Mouse (Mus musculus) embryonic facial prominence, embryonic 12.5 days (tissue): ENCODE data around the gene Rnf34. TPM values are rescaled to one million over a fixed set of nuclear protein-coding genes. Genes with fewer than 3 reads are reported as not detected.
A peak's percentile ranks its signal among the peaks of the same experiment; 100 is the strongest.

Source experiments
- ATAC-seq: fragments of 200-750 bp; cut with Nextera tagmentation; 2 replicates; pipeline ENCODE4 v1.8.0; 2017; ENCODE audit not compliant: insufficient number of reproducible peaks, insufficient read depth, low FRiP score, low TSS enrichment
- H3K27ac ChIP-seq: fragments of 300-500 bp; sonication (generic); 2 replicates; pipeline ENCODE4 v1.5.1; 2016; ENCODE audit warnings: mild to moderate bottlenecking
- H3K27me3 ChIP-seq: fragments of 300-500 bp; sonication (generic); 2 replicates; pipeline ENCODE4 v1.6.1; 2016; ENCODE audit warnings: mild to moderate bottlenecking, moderate library complexity
- H3K36me3 ChIP-seq: fragments of 300-500 bp; sonication (generic); 2 replicates; pipeline ENCODE4 v1.6.1; 2016; ENCODE audit warnings: mild to moderate bottlenecking
- H3K4me1 ChIP-seq: fragments of 300-500 bp; sonication (generic); 2 replicates; pipeline ENCODE4 v1.6.1; 2016
- H3K4me2 ChIP-seq: fragments of 300-500 bp; sonication (generic); replicated peaks from 2 replicates; pipeline ENCODE4 v1.6.1; 2016; ENCODE audit warnings: mild to moderate bottlenecking, moderate library complexity
- H3K4me3 ChIP-seq: fragments of 300-500 bp; sonication (generic); 2 replicates; pipeline ENCODE4 v1.5.1; 2016; ENCODE audit warnings: mild to moderate bottlenecking
- H3K9ac ChIP-seq: fragments of 300-500 bp; sonication (generic); 2 replicates; pipeline ENCODE4 v1.6.1; 2016; ENCODE audit warnings: mild to moderate bottlenecking, moderate library complexity
- H3K9me3 ChIP-seq: fragments of 300-500 bp; sonication (generic); 2 replicates; pipeline ENCODE4 v1.6.1; 2016; ENCODE audit warnings: mild to moderate bottlenecking, moderate library complexity
- WGBS: fragments of 180-500 bp; shearing (Covaris S2); methylation state at CpG from one replicate; pipeline ENCODE4 v1.1.7; 2016; 5-methylcytosine and 5-hydroxymethylcytosine counted together
- polyA plus RNA-seq: library from polyadenylated mRNA; unstranded; fragments of >200 nt; fragmentation: Nextera tagmentation; extraction: Ambion mirVana; gene quantifications from 2 replicates; pipeline ENCODE4 v1.2.1, GENCODE M21; 2016

Gene Rnf34
- polyA plus RNA-seq, 1 experiment from 2014 or later, result 40.7 TPM

DNA sequence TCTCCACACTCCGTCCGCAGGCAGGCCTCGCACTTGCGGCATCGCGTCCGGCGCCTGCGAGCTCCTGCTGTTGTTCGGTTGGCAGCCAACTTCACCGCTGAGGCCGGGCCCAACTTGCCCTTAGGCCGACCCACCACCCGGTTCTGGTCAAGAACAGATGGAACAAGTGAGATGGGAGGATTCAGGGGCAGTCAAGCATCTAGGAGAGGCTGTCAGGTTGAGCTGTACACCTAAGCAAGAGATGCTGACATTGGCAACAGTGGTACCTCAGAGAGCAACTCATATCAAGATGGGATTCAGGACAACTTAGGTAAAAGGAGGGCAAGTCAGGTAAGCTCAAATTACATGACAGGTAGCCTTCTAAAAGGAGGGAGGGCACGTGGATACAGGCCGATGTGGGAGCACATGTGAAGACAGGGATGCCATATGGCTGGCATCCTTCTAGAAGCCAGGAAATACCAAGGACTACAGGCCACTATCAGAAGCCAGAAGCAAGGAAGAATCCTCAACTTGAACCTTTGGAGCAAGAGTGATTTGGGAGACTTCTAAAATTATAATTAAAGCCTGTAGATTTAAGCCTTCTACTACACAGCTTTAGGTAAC, 38.9 kb downstream of the Rnf34 start:
- WGBS, result 89% methylated on average over 16 of the region's 16 CpGs
- ATAC-seq, result no peak
- H3K4me3 ChIP-seq, result no peak overlapping the region
- H3K27ac ChIP-seq, result no peak overlapping the region
- peak overlapping the region; percentile 17; the same call in 1 of the 2 replicates for H3K9ac ChIP-seq
- H3K36me3 ChIP-seq, result peaks cover 9% of the 10 kb centered on the region
- H3K4me2 ChIP-seq, result no peak overlapping the region
- no peaks in the 10 kb centered on the region for H3K27me3 ChIP-seq
- H3K9me3 ChIP-seq, result no peaks in the 10 kb centered on the region
- H3K4me1 ChIP-seq, result peaks cover 4% of the 10 kb centered on the region; the same call in 1 of the 2 replicates

- H3K9me3 ChIP-seq, result no peaks in the 10 kb centered on the region
- peaks cover 9% of the 10 kb centered on the region for H3K36me3 ChIP-seq
- ATAC-seq, result no peak
- H3K4me1 ChIP-seq, result peaks cover 4% of the 10 kb centered on the region; the same call in 1 of the 2 replicates
- H3K9ac ChIP-seq, result no peak overlapping the region
- no peak overlapping the region for H3K4me3 ChIP-seq
- H3K4me2 ChIP-seq, result no peak overlapping the region
- no peak overlapping the region for H3K27ac ChIP-seq
- WGBS, result 72% methylated on average over 2 of the region's 2 CpGs
- no peaks in the 10 kb centered on the region for H3K27me3 ChIP-seq
These were observed 40.5 kb downstream of the Rnf34 start for GRCm38 (mm10) chr5:122890396-122890795.

GRCm38 (mm10) chr5:122893270-122893669, 43.4 kb downstream of the Rnf34 start:
- peaks cover 4% of the 10 kb centered on the region for H3K36me3 ChIP-seq
- no peaks in the 10 kb centered on the region for H3K9me3 ChIP-seq
- H3K9ac ChIP-seq, result no peak overlapping the region
- H3K4me1 ChIP-seq, result peaks cover 13% of the 10 kb centered on the region
- H3K4me3 ChIP-seq, result no peak overlapping the region
- WGBS, result 99% methylated on average over 6 of the region's 6 CpGs
- no peaks in the 10 kb centered on the region for H3K27me3 ChIP-seq
- no peak overlapping the region for H3K4me2 ChIP-seq
- no peak for ATAC-seq
- no peak overlapping the region for H3K27ac ChIP-seq

DNA sequence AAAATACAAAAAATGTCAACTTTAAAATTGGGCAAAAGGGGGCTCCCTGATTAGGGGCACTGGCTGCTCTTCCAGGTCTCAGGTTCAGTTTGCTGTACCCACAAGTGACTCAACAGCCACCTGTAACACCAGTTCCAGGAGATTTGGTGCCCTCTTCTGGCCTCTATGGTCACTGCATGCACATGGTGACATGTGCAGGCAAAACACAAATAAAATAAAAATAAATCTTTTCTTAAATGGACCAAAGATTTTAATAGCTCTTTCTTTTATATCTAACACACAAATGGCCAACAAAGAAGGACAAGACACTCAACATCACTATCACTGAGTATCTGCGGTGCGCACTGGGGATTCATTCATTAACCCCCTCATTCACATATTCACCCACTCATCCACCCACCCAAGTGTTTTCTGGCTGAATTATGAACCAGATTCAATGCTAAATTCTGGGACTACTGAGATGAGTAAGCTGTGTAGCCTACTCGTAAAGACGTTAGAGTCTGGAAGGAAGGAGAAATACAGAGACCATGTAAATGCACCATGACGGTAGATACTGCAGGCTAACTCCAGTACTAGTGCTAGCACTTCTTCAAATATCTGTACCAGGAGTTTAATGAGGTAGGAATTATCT, 44.3 kb downstream of the Rnf34 start:
- H3K4me3 ChIP-seq, result no peak overlapping the region
- no peak overlapping the region for H3K4me2 ChIP-seq
- no peak overlapping the region for H3K9ac ChIP-seq
- no peaks in the 10 kb centered on the region for H3K9me3 ChIP-seq
- 93% methylated on average over 5 of the region's 5 CpGs for WGBS
- H3K36me3 ChIP-seq, result no peaks in the 10 kb centered on the region
- H3K27me3 ChIP-seq, result no peaks in the 10 kb centered on the region
- H3K4me1 ChIP-seq, result peaks cover 18% of the 10 kb centered on the region
- ATAC-seq, result no peak
- H3K27ac ChIP-seq, result no peak overlapping the region

DNA sequence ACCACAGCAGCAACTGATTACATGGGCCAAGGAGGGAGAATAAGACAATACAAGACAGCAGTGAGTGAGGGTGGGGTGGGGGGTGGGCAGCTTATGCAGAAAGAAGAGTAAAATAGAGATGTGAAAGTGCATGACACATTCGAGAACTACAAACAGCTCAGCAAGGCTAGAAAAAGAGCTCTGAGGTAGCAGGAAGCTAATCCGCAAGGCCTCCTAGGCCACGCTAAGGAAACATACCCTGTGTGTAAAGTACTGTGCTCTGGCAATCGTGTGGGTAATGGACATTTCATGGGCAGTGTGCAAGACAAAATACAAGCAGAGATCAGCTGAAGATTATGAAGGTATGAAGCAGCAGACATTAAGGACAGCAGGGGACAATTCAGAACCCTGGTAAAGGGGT, 45.0 kb downstream of the Rnf34 start:
- Histone ChIP-seq H3K9me3 (no peaks in the 10 kb centered on the region), H3K4me3 (no peak overlapping the region), H3K4me2 (no peak overlapping the region), H3K9ac (no peak overlapping the region), H3K36me3 (no peaks in the 10 kb centered on the region), H3K27ac (no peak overlapping the region), H3K4me1 (peaks cover 16% of the 10 kb centered on the region), H3K27me3 (no peaks in the 10 kb centered on the region)
- ATAC-seq, result no peak
- WGBS, result 73% methylated on average over 4 of the region's 4 CpGs

GRCm38 (mm10) chr5:122898153-122898552, 48.3 kb downstream of the Rnf34 start:
- no peaks in the 10 kb centered on the region for H3K36me3 ChIP-seq
- ATAC-seq, result no peak
- no peak overlapping the region for H3K9ac ChIP-seq
- H3K9me3 ChIP-seq, result no peaks in the 10 kb centered on the region
- no peak overlapping the region for H3K4me3 ChIP-seq
- no peaks in the 10 kb centered on the region for H3K27me3 ChIP-seq
- H3K4me1 ChIP-seq, result peaks cover 21% of the 10 kb centered on the region
- peak overlapping the region; percentile 82; the same call in 1 of the 2 replicates for H3K4me2 ChIP-seq
- no peak overlapping the region for H3K27ac ChIP-seq
- 77% methylated on average over 6 of the region's 6 CpGs for WGBS

GRCm38 (mm10) chr5:122898963-122899776, 49.3 kb downstream of the Rnf34 start:
- ATAC-seq, result no peak
- Histone ChIP-seq H3K9ac (peak overlapping the region; percentile 92), H3K4me1 (peaks cover 21% of the 10 kb centered on the region), H3K4me2 (peak overlapping the region; percentile 82), H3K27me3 (no peaks in the 10 kb centered on the region), H3K36me3 (no peaks in the 10 kb centered on the region), H3K9me3 (no peaks in the 10 kb centered on the region), H3K4me3 (peak overlapping the region; percentile 72), H3K27ac (peak overlapping the region; percentile 91)
- 2% methylated on average over 45 of the region's 45 CpGs for WGBS

DNA sequence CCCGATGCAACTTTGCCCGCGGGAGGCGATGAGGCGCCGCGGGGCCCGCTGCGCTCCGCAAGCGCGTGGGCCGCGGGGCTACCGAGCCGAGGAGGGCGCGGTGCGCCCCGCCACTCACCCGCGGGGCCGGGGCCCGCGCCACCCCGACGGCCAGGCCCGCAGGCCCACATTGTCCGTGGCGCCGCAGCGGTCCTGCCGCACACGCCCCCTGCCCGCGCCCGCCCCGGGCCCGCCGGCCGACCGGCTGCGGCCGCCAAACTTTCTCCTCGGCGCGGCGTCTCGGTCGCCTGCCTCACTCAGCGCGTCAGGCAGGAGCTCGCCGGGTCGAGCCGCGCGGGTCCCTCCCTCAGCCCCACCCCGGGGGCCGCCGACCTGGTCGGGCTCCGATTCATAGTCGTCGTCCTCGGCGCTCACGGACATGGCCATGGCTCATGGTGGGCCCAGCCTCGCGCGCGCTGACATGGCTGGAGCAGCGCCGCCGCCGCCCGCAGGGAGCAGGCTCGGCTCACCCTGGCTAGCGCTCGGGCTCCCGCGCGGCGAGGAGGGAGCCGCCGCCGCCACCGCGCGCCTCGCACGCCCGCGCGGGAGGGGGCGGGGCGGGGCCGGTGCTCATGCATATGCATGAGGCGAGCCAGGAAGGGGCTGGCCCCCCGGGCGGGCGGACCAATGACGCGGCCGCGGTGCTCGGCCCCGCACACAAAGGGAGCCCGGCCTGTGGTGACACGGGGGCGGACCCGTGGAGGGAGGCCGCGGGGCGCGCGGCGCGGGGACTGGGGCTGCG, 50.1 kb downstream of the Rnf34 start:
- H3K27me3 ChIP-seq, result no peaks in the 10 kb centered on the region
- peak overlapping the region; percentile 82 for H3K4me2 ChIP-seq
- peak overlapping the region; percentile 72 for H3K4me3 ChIP-seq
- WGBS, result under 1% methylated on average over 79 of the region's 120 CpGs
- H3K9me3 ChIP-seq, result no peaks in the 10 kb centered on the region
- H3K27ac ChIP-seq, result peak overlapping the region; percentile 91
- ATAC-seq, result peak; percentile 96
- peak overlapping the region; percentile 92 for H3K9ac ChIP-seq
- no peaks in the 10 kb centered on the region for H3K36me3 ChIP-seq
- peaks cover 21% of the 10 kb centered on the region for H3K4me1 ChIP-seq

- Histone ChIP-seq H3K36me3 (no peaks in the 10 kb centered on the region), H3K4me1 (peaks cover 21% of the 10 kb centered on the region), H3K4me3 (peak overlapping the region; percentile 72), H3K4me2 (peak overlapping the region; percentile 82), H3K27ac (peak overlapping the region; percentile 91), H3K9me3 (no peaks in the 10 kb centered on the region), H3K9ac (peak overlapping the region; percentile 92), H3K27me3 (no peaks in the 10 kb centered on the region)
- ATAC-seq, result no peak
- WGBS, result 2% methylated on average over 33 of the region's 33 CpGs
These were observed 50.8 kb downstream of the Rnf34 start for GRCm38 (mm10) chr5:122900558-122901171.

GRCm38 (mm10) chr5:122901179-122901578, 51.3 kb downstream of the Rnf34 start:
- Histone ChIP-seq H3K9me3 (no peaks in the 10 kb centered on the region), H3K9ac (no peak overlapping the region), H3K4me3 (peak overlapping the region; percentile 72), H3K4me1 (peaks cover 21% of the 10 kb centered on the region), H3K27me3 (no peaks in the 10 kb centered on the region), H3K27ac (peak overlapping the region; percentile 91), H3K4me2 (peak overlapping the region; percentile 82), H3K36me3 (no peaks in the 10 kb centered on the region)
- 52% methylated on average over 11 of the region's 11 CpGs for WGBS
- ATAC-seq, result no peak

GRCm38 (mm10) chr5:122901666-122902065, 51.8 kb downstream of the Rnf34 start:
- no peak for ATAC-seq
- Histone ChIP-seq H3K4me2 (no peak overlapping the region), H3K9ac (no peak overlapping the region), H3K4me3 (no peak overlapping the region), H3K27ac (no peak overlapping the region), H3K27me3 (no peaks in the 10 kb centered on the region), H3K4me1 (peaks cover 21% of the 10 kb centered on the region), H3K9me3 (no peaks in the 10 kb centered on the region), H3K36me3 (no peaks in the 10 kb centered on the region)
- 58% methylated on average over 3 of the region's 3 CpGs for WGBS
